Mouse (Mus musculus): ENCODE results near the gene Ppp1r14b.

GRCm38 (mm10) chr19:7013984-7014383 is 39.2 kb downstream of the Ppp1r14b start:
- TF ChIP-seq CTCF (conservative IDR thresholded peaks at IDR 0.05; ENCODE audit: low read length) (no peak), NANOG (IDR thresholded peaks at IDR 0.05; ENCODE audit: borderline replicate concordance, low read length) (no peak), POU5F1 (IDR thresholded peaks at IDR 0.05; ENCODE audit: borderline replicate concordance, low read length) (no peak)
